Mouse (Mus musculus) myocyte (in vitro differentiated cells): ENCODE data around the gene Cyfip2.

Source experiments
- CEBPB ChIP-seq: IDR thresholded peaks from 2 replicates; pipeline ENCODE4 v1.6.1; 2011; ENCODE audit warnings: mild to moderate bottlenecking, moderate library complexity; ENCODE audit not compliant: poor library complexity, insufficient read depth, severe bottlenecking
- E2F4 ChIP-seq: IDR thresholded peaks from one replicate; pipeline ENCODE4 v1.6.1; 2011; ENCODE audit warnings: mild to moderate bottlenecking, control low read depth, moderate library complexity; ENCODE audit not compliant: insufficient read depth
- MAX ChIP-seq: IDR thresholded peaks from one replicate; pipeline ENCODE4 v1.6.1; 2011; ENCODE audit warnings: low read depth, mild to moderate bottlenecking, control low read depth
- MYOD1 ChIP-seq, 3 experiments: IDR thresholded peaks; one replicate each; pipeline ENCODE4 v1.6.1; 2011; ENCODE audit warnings: control low read depth in 2 of 3, low read depth in 2 of 3, mild to moderate bottlenecking in 2 of 3, moderate library complexity in 1 of 3; ENCODE audit not compliant: insufficient read length in 2 of 3, control insufficient read depth in 1 of 3
- MYOG ChIP-seq, 3 experiments: IDR thresholded peaks; one replicate each; pipeline ENCODE4 v1.6.1; 2011; ENCODE audit warnings: control low read depth in 2 of 3, low read depth in 2 of 3, mild to moderate bottlenecking in 2 of 3; ENCODE audit not compliant: insufficient read length in 2 of 3, control insufficient read depth in 1 of 3, insufficient read depth in 1 of 3
- POLR2A ChIP-seq: IDR thresholded peaks from one replicate; pipeline ENCODE4 v1.6.1; 2011; ENCODE audit warnings: low read depth, mild to moderate bottlenecking, control low read depth, moderate library complexity; ENCODE audit not compliant: insufficient read length
- POLR2AphosphoS2 ChIP-seq: IDR thresholded peaks from one replicate; pipeline ENCODE4 v1.6.1; 2011; ENCODE audit warnings: low read depth, control low read depth; ENCODE audit not compliant: insufficient read length
- REST ChIP-seq: IDR thresholded peaks from one replicate; pipeline ENCODE4 v1.6.1; 2011; ENCODE audit warnings: mild to moderate bottlenecking, control low read depth, moderate library complexity; ENCODE audit not compliant: insufficient read depth, insufficient read length
- USF1 ChIP-seq: IDR thresholded peaks from one replicate; pipeline ENCODE4 v1.6.1; 2011; ENCODE audit warnings: low read depth, mild to moderate bottlenecking, control low read depth, moderate library complexity

- TF ChIP-seq POLR2AphosphoS2 (no peak), POLR2A (no peak), MYOD1 (IDR thresholded peaks at IDR 0.05; ENCODE audit: control insufficient read depth in 1 of 3, insufficient read length in 2 of 3, low read depth in 2 of 3) (no peak), E2F4 (no peak), MAX (no peak), MYOG (IDR thresholded peaks at IDR 0.05; ENCODE audit: control insufficient read depth in 1 of 3, insufficient read depth in 1 of 3, insufficient read length in 2 of 3, low read depth in 2 of 3) (no peak), REST (no peak), CEBPB (no peak), USF1 (no peak)
Measured at GRCm38 (mm10) chr11:46157462-46157861, 155.2 kb downstream of the Cyfip2 start.
